Mouse (Mus musculus): ENCODE measurements at regions not wholly inside any gene's neighbourhood (a gene's known extent, or its start where the extent isn't known, plus 50 kb on each side); places are given as distances from the start of the nearest gene placed in this dataset.

DNA sequence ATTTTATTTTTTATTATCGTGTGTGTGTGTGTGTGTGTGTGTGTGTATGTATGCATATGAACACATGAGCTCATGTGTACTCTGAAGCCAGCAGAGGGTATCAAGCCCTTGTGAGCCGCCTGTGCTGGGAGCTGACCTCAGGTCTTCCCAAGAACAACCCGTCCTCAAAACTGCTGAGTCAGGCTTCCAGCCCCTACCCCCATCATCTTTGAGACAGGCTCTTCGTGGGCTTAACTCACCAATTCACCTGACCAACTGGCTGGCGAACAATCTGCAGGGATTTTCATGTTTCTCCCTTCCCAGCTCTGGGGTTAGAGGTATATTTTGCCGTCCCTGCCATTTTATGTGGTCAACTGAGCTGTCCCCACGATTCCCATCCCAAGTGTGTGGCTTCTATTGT lies 107.7 kb upstream of the Ubr2 start:
- TF ChIP-seq POLR2A (IDR thresholded peaks at IDR 0.05; ENCODE audit: control insufficient read depth, low read depth, low read length) (no peak), CTCF (IDR thresholded peaks at IDR 0.05; ENCODE audit: control insufficient read depth, insufficient read depth, insufficient replicate concordance, low read depth, low read length) (no peak)

Data from testis, adult 2 months (tissue).